ENCODE assay signal across 19 mouse cellular contexts in genomic region chr13:41685499-41685898, GRCm38 (mm10).
"Had no signal": no experiment of that assay in that cellular context is flagged by ENCODE, and none has a peak within 500 bp of the region (broad histone marks: within the 10 kb centered on the region; RNA-seq: fewer than 3 reads in every experiment).

No protein-coding gene starts in this region.

- H3K27ac ChIP-seq: liver, embryonic 14.5 days; midbrain, embryonic 10.5 days; midbrain, embryonic 13.5 days; midbrain, embryonic 15.5 days; neural tube, embryonic 13.5 days; neural tube, embryonic 15.5 days had no signal

- H3K4me3 ChIP-seq: midbrain, embryonic 10.5 days; midbrain, embryonic 13.5 days; midbrain, embryonic 15.5 days; myocyte; neural tube, embryonic 13.5 days; neural tube, embryonic 15.5 days had no signal

- H3K27me3 ChIP-seq: midbrain, embryonic 13.5 days; midbrain, embryonic 15.5 days; neural tube, embryonic 13.5 days; neural tube, embryonic 15.5 days had no signal

- H3K36me3 ChIP-seq: midbrain, embryonic 10.5 days; midbrain, embryonic 13.5 days; midbrain, embryonic 15.5 days; neural tube, embryonic 13.5 days; neural tube, embryonic 15.5 days had no signal

- H3K9ac ChIP-seq: liver, embryonic 14.5 days; lung, embryonic 14.5 days; midbrain, embryonic 13.5 days; midbrain, embryonic 15.5 days; neural tube, embryonic 13.5 days; neural tube, embryonic 15.5 days had no signal

- H3K4me1 ChIP-seq: midbrain, embryonic 10.5 days; midbrain, embryonic 13.5 days; midbrain, embryonic 15.5 days; neural tube, embryonic 13.5 days; neural tube, embryonic 15.5 days had no signal

- DNase-seq: lung, adult 18-20 months; lung, embryonic 14.5 days; lung, postnatal 10 days; lung, postnatal 4 days; retina, postnatal 1 day; right cerebral cortex, adult 18-20 months; right cerebral cortex, postnatal 25 days; right cerebral cortex, postnatal 4 days; spleen, adult 18-20 months; thymus, adult 18-20 months; thymus, postnatal 14 days; thymus, postnatal 36 days had no signal
